Mouse (Mus musculus) MEL (cell line): Measurements from ENCODE around the gene Trim3. TPM values are rescaled to one million over a fixed set of nuclear protein-coding genes. Genes with fewer than 3 reads are reported as not detected.

Experiments
- DNase-seq: peaks from one replicate; pipeline ENCODE4 v3.0.0; 2011; ENCODE audit warnings: low read depth, low spot score
- H3K27ac ChIP-seq: 2 replicates; pipeline ENCODE4 v1.5.1; 2012; ENCODE audit warnings: low read depth, mild to moderate bottlenecking, control low read depth, low read length, moderate library complexity; ENCODE audit not compliant: control insufficient read depth
- H3K27me3 ChIP-seq, 2 experiments: fragments of 150-350 bp in 1 of 2; sonication (generic) in 1 of 2; 2 replicates each; pipeline ENCODE4 v1.6.1; 2012; ENCODE audit warnings: low read length in 2 of 2, mild to moderate bottlenecking in 2 of 2, improper control_type of control experiment in 1 of 2, moderate library complexity in 1 of 2; ENCODE audit not compliant: insufficient read depth in 2 of 2, control insufficient read depth in 1 of 2
- H3K36me3 ChIP-seq, 2 experiments: 2 replicates each; pipeline ENCODE4 v1.6.1; 2012 to 2014; ENCODE audit warnings: low read length in 2 of 2, improper control_type of control experiment in 1 of 2, inconsistent platforms in 1 of 2, mild to moderate bottlenecking in 1 of 2; ENCODE audit not compliant: insufficient read depth in 2 of 2, control insufficient read depth in 1 of 2
- H3K4me1 ChIP-seq, 2 experiments: fragments of 150-350 bp in 1 of 2; sonication (generic) in 1 of 2; 2 replicates each; pipeline ENCODE4 v1.6.1; 2012; ENCODE audit warnings: low read length in 2 of 2, improper control_type of control experiment in 1 of 2, mild to moderate bottlenecking in 1 of 2; ENCODE audit not compliant: insufficient read depth in 2 of 2, control insufficient read depth in 1 of 2
- H3K4me3 ChIP-seq, 2 experiments: fragments of 150-350 bp in 1 of 2; sonication (generic) in 1 of 2; 2 replicates each; pipeline ENCODE4 v1.5.1; 2012; ENCODE audit warnings: low read depth in 2 of 2, low read length in 2 of 2, mild to moderate bottlenecking in 2 of 2, moderate library complexity in 2 of 2, control low read depth in 1 of 2, improper control_type of control experiment in 1 of 2; ENCODE audit not compliant: control insufficient read depth in 1 of 2, insufficient read depth in 1 of 2
- H3K79me2 ChIP-seq: 2 replicates; pipeline ENCODE4 v1.6.1; 2012; ENCODE audit warnings: mild to moderate bottlenecking, low read length, moderate library complexity; ENCODE audit not compliant: control insufficient read depth, poor library complexity, insufficient read depth
- H3K9ac ChIP-seq: 2 replicates; pipeline ENCODE4 v1.6.1; 2012; ENCODE audit warnings: low read depth, mild to moderate bottlenecking, control low read depth, low read length, moderate library complexity; ENCODE audit not compliant: control insufficient read depth, poor library complexity, severe bottlenecking
- H3K9me3 ChIP-seq: fragments of 150-350 bp; sonication (generic); replicated peaks from 2 replicates; pipeline ENCODE4 v1.6.1; 2012; ENCODE audit warnings: mild to moderate bottlenecking, low read length, improper control_type of control experiment, moderate library complexity; ENCODE audit not compliant: insufficient read depth
- BHLHE40 ChIP-seq: IDR thresholded peaks from 2 replicates; pipeline ENCODE4 v1.6.1; 2012; ENCODE audit warnings: low read depth, mild to moderate bottlenecking, inconsistent platforms, low read length, improper control_type of control experiment, borderline replicate concordance
- E2F4 ChIP-seq: IDR thresholded peaks from 2 replicates; pipeline ENCODE4 v1.6.1; 2011; ENCODE audit warnings: low read depth, low read length, improper control_type of control experiment, borderline replicate concordance
- ELF1 ChIP-seq: IDR thresholded peaks from 2 replicates; pipeline ENCODE4 v1.6.1; 2014; ENCODE audit warnings: low read depth, mild to moderate bottlenecking, inconsistent platforms, low read length, improper control_type of control experiment, moderate library complexity
- EP300 ChIP-seq, 2 experiments: IDR thresholded peaks; 2 replicates each; pipeline ENCODE4 v1.6.1; 2011; ENCODE audit warnings: improper control_type of control experiment in 2 of 2, low read length in 2 of 2, low read depth in 1 of 2, mild to moderate bottlenecking in 1 of 2
- GATA1 ChIP-seq: IDR thresholded peaks from 2 replicates; pipeline ENCODE4 v1.6.1; 2011; ENCODE audit warnings: low read depth, low read length, improper control_type of control experiment
- HCFC1 ChIP-seq: IDR thresholded peaks from 2 replicates; pipeline ENCODE4 v1.6.1; 2012; ENCODE audit warnings: low read depth, mild to moderate bottlenecking, inconsistent platforms, low read length, improper control_type of control experiment, moderate library complexity
- JUND ChIP-seq: IDR thresholded peaks from 2 replicates; pipeline ENCODE4 v1.6.1; 2011; ENCODE audit warnings: low read depth, mild to moderate bottlenecking, improper control_type of control experiment, low read length
- MAFK ChIP-seq: IDR thresholded peaks from 2 replicates; pipeline ENCODE4 v1.6.1; 2011; ENCODE audit warnings: low read depth, mild to moderate bottlenecking, low read length, improper control_type of control experiment, borderline replicate concordance
- MAX ChIP-seq: IDR thresholded peaks from 2 replicates; pipeline ENCODE4 v1.6.1; 2011; ENCODE audit warnings: low read length, improper control_type of control experiment
- MEF2A ChIP-seq: IDR thresholded peaks from 2 replicates; pipeline ENCODE4 v1.6.1; 2014; ENCODE audit warnings: low read depth, mild to moderate bottlenecking, inconsistent platforms, low read length, improper control_type of control experiment; ENCODE audit not compliant: poor library complexity, insufficient replicate concordance, severe bottlenecking; ENCODE audit errors: extremely low read depth
- MYB ChIP-seq: IDR thresholded peaks from 2 replicates; pipeline ENCODE4 v1.6.1; 2011; ENCODE audit warnings: mild to moderate bottlenecking, low read depth, low read length, improper control_type of control experiment
- NRF1 ChIP-seq: IDR thresholded peaks from 2 replicates; pipeline ENCODE4 v1.6.1; 2014; ENCODE audit warnings: low read depth, mild to moderate bottlenecking, inconsistent platforms, low read length, improper control_type of control experiment, moderate library complexity; ENCODE audit not compliant: poor library complexity, insufficient read depth, severe bottlenecking
- RAD21 ChIP-seq: IDR thresholded peaks from 2 replicates; pipeline ENCODE4 v1.6.1; 2011; ENCODE audit warnings: mild to moderate bottlenecking, low read depth, low read length, improper control_type of control experiment
- TBP ChIP-seq: IDR thresholded peaks from 2 replicates; pipeline ENCODE4 v1.8.0; 2011; ENCODE audit warnings: low read depth, low read length, improper control_type of control experiment
- UBTF ChIP-seq: IDR thresholded peaks from 2 replicates; pipeline ENCODE4 v1.6.1; 2012; ENCODE audit warnings: low read depth, mild to moderate bottlenecking, inconsistent platforms, low read length, improper control_type of control experiment, moderate library complexity, borderline replicate concordance; ENCODE audit not compliant: insufficient read depth
- polyA plus RNA-seq, 2 experiments: library from polyadenylated mRNA; stranded (reverse) in 1 of 2; unstranded in 1 of 2; fragments of >175 nt in 1 of 2; fragments of >200 nt in 1 of 2; gene quantifications; 2 replicates each; pipeline versions ENCODE4 v1.2.1 to v1.2.4; 2012; ENCODE audit warnings: low replicate concordance in 2 of 2, low read depth in 1 of 2; ENCODE audit not compliant: insufficient read length in 2 of 2, insufficient read depth in 1 of 2, missing spikeins in 1 of 2
- total RNA-seq: library from RNA; depleted of rRNA; stranded (reverse); fragments of 300-350 nt; gene quantifications from 2 replicates; pipeline ENCODE4 v1.2.3, GENCODE M21; 2012

Trim3 gene
- total and polyA plus RNA-seq, 3 experiments = 7.0 to 15.4 TPM; not detected in 1

GRCm38 (mm10) chr7:105632551-105632972 is 809 bp downstream of the Trim3 start:
- no peaks in the 10 kb centered on the region for H3K9me3 ChIP-seq
- TF ChIP-seq BHLHE40 (no peak), GATA1 (no peak), UBTF (no peak), EP300 (IDR thresholded peaks at IDR 0.05; ENCODE audit: low read depth in 1 of 2, low read length in 2 of 2) (no peak), JUND (no peak), MEF2A (no peak), HCFC1 (no peak), MYB (no peak)
- H3K27me3 ChIP-seq = no peaks in the 10 kb centered on the region
- peak overlapping the region; percentile 83 to 99 for H3K4me3 ChIP-seq
- H3K4me1 ChIP-seq = peaks cover 3 to 11% of the 10 kb centered on the region in 2 experiments
- H3K79me2 ChIP-seq = peaks cover 2% of the 10 kb centered on the region; the same call in 1 of the 2 replicates
- no peak for DNase-seq
- no peak overlapping the region for H3K27ac ChIP-seq
- H3K9ac ChIP-seq = no peak overlapping the region; the same call in 1 of the 2 replicates
- H3K36me3 ChIP-seq = peaks cover 0 to 8% of the 10 kb centered on the region in 2 experiments; a peak in 2 of 4 replicates

DNA sequence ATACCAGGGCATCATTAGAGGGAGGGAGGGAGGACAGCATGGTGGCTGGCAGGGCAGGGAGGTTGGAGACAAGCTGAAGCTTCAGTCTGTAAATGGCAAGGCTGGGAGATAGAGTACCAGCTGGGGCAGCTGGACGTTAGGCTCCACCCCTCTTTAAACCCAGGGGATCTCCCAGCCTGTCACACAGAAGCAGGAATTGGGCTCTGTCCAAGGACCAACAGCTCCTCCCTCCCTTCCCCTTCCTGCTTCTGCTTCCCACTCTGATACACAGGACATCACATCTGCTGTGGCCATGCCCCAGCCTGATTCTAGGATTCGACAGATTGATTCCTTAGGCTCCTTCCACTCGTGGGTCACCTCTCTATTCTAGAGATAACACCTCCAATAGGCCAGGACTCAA is 4.7 kb downstream of the Trim3 start:
- Histone ChIP-seq H3K4me1 (peaks cover 0 to 3% of the 10 kb centered on the region in 2 experiments; a peak in 1 of 4 replicates), H3K9me3 (no peaks in the 10 kb centered on the region)

GRCm38 (mm10) chr7:105625397-105625796 is 8.0 kb downstream of the Trim3 start:
- H3K79me2 ChIP-seq = no peaks in the 10 kb centered on the region
- TF ChIP-seq ELF1 (no peak), RAD21 (no peak), MAFK (no peak), MAX (no peak)
- TF ChIP-seq, all 39 proteins: peak for 0
- Histone ChIP-seq H3K9me3 (no peaks in the 10 kb centered on the region), H3K27ac (no peak overlapping the region), H3K4me1 (no peaks in the 10 kb centered on the region), H3K36me3 (no peaks in the 10 kb centered on the region), H3K9ac (no peak overlapping the region), H3K27me3 (no peaks in the 10 kb centered on the region), H3K4me3 (no peak overlapping the region)
- no peak for DNase-seq

More for the DNA sequence above, 4.7 kb downstream of the Trim3 start:
- no peaks in the 10 kb centered on the region for H3K36me3 ChIP-seq
- DNase-seq = no peak
- no peak overlapping the region for H3K4me3 ChIP-seq
- no peaks in the 10 kb centered on the region for H3K27me3 ChIP-seq
- TF ChIP-seq NRF1 = no peak
- no peak for TF ChIP-seq E2F4
- TF ChIP-seq TBP = no peak
- peaks cover under 1% of the 10 kb centered on the region; the same call in 1 of the 2 replicates for H3K79me2 ChIP-seq
- H3K27ac ChIP-seq = no peak overlapping the region
- no peak overlapping the region for H3K9ac ChIP-seq
